Mouse (Mus musculus) cerebellum, postnatal 25 days (tissue): ENCODE results near the gene Fnip1.

Source experiments
- DNase-seq, 2 experiments: peaks; one replicate each; pipeline ENCODE4 v3.0.0; 2021; ENCODE audit warnings: mixed read lengths in 2 of 2

Gene Fnip1

DNA sequence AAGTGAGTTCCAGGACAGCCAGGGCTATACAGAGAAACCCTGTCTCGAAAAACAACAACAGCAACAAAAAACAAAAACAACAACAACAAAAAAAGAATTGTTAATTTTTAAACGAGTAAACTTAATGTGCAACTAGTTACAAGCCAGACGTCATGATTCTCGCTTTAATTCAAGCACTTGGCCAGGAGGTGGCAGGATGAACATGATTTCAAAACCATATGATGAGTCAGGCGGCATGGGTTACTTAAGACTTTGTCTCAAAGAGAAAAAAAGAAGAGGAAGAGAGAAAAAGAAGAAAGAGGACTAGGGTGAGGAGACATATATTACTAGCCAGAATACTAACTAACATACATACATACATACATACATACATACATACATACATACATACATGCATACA is 124.8 kb downstream of the Fnip1 start:
- DNase-seq, result peak in 1 of 2 experiments; percentile 39
